Mouse (Mus musculus): ENCODE measurements around the gene Slc25a27. TPM values are rescaled to one million over a fixed set of nuclear protein-coding genes. Genes with fewer than 3 reads are reported as not detected.

Slc25a27 gene
- polyA plus RNA-seq, 1 experiment from 2014 or later, result 5.9 TPM

GRCm38 (mm10) chr17:43644375-43644774 is 22.6 kb downstream of the Slc25a27 start:
- Histone ChIP-seq H3K36me3 (ENCODE audit: control insufficient read depth, insufficient read depth, low read length) (no peaks in the 10 kb centered on the region), H3K9me3 (ENCODE audit: control insufficient read depth, low read length) (no peaks in the 10 kb centered on the region), H3K4me2 (replicated peaks; ENCODE audit: low read depth) (no peak overlapping the region), H3K4me1 (replicated peaks; ENCODE audit: control insufficient read depth, insufficient read depth) (no peaks in the 10 kb centered on the region), H3K27me3 (ENCODE audit: control insufficient read depth, insufficient read depth, low read length) (no peaks in the 10 kb centered on the region), H3K4me3 (ENCODE audit: low read depth, low read length) (no peak overlapping the region), H3K27ac (replicated peaks) (no peak overlapping the region), H3K9ac (ENCODE audit: low read length) (no peak overlapping the region)
- DNase-seq (ENCODE audit: low spot score) (no peak), ATAC-seq (ENCODE audit: low FRiP score, low TSS enrichment) (no peak)
- TF ChIP-seq CTCF (IDR thresholded peaks at IDR 0.05; ENCODE audit: low read depth) (no peak), EP300 (optimal IDR thresholded peaks at IDR 0.05) (no peak)
- 44% methylated on average over 7 of the region's 7 CpGs for WGBS

GRCm38 (mm10) chr17:43643191-43643590 is 23.8 kb downstream of the Slc25a27 start:
- no peaks in the 10 kb centered on the region for H3K9me3 ChIP-seq (ENCODE audit: control insufficient read depth, low read length)
- H3K36me3 ChIP-seq (ENCODE audit: control insufficient read depth, insufficient read depth, low read length), result no peaks in the 10 kb centered on the region
- no peak overlapping the region for H3K4me3 ChIP-seq (ENCODE audit: low read depth, low read length)
- no peak overlapping the region for H3K9ac ChIP-seq (ENCODE audit: low read length)
- ATAC-seq (ENCODE audit: low FRiP score, low TSS enrichment) (no peak), DNase-seq (ENCODE audit: low spot score) (no peak)
- no peaks in the 10 kb centered on the region for H3K27me3 ChIP-seq (ENCODE audit: control insufficient read depth, insufficient read depth, low read length)
- 77% methylated on average over 7 of the region's 7 CpGs for WGBS
- no peak overlapping the region for H3K4me2 ChIP-seq (replicated peaks; ENCODE audit: low read depth)
- no peaks in the 10 kb centered on the region for H3K4me1 ChIP-seq (replicated peaks; ENCODE audit: control insufficient read depth, insufficient read depth)
- no peak for TF ChIP-seq EP300 (optimal IDR thresholded peaks at IDR 0.05)
- no peak for TF ChIP-seq CTCF (IDR thresholded peaks at IDR 0.05; ENCODE audit: low read depth)
- H3K27ac ChIP-seq (replicated peaks), result no peak overlapping the region

DNA sequence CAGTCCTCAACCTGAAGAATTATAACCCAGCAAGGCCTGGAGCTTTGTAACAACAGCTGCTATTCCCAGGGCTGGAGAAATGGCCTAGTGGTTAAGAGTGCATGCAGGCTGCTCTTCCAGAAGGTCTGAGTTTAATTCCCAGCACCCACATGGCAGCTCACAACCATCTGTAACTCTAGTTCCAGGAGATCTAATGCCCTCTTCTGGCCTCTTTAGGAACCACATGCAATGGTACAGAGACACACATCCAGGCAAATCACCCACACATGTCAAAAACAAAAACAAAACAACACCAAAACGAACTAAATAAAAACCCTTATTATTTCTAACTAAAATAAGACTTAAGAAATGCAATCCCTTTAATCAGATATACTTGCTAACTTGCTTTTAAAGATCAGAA is 26.2 kb downstream of the Slc25a27 start:
- Histone ChIP-seq H3K4me1 (replicated peaks; ENCODE audit: control insufficient read depth, insufficient read depth) (no peaks in the 10 kb centered on the region), H3K9me3 (ENCODE audit: control insufficient read depth, low read length) (no peaks in the 10 kb centered on the region), H3K36me3 (ENCODE audit: control insufficient read depth, insufficient read depth, low read length) (no peaks in the 10 kb centered on the region), H3K27me3 (ENCODE audit: control insufficient read depth, insufficient read depth, low read length) (no peaks in the 10 kb centered on the region), H3K4me3 (ENCODE audit: low read depth, low read length) (no peak overlapping the region), H3K9ac (ENCODE audit: low read length) (no peak overlapping the region), H3K27ac (replicated peaks) (no peak overlapping the region), H3K4me2 (replicated peaks; ENCODE audit: low read depth) (no peak overlapping the region)
- DNase-seq (ENCODE audit: low spot score), result no peak
- 81% methylated on average over 1 of the region's 1 CpGs for WGBS
- TF ChIP-seq EP300 (optimal IDR thresholded peaks at IDR 0.05) (no peak), CTCF (IDR thresholded peaks at IDR 0.05; ENCODE audit: low read depth) (peak; percentile 20; the same call in 1 of the 2 replicates)
- ATAC-seq (ENCODE audit: low FRiP score, low TSS enrichment), result no peak

GRCm38 (mm10) chr17:43637146-43637545 is 29.9 kb downstream of the Slc25a27 start:
- no peak for ATAC-seq (ENCODE audit: low FRiP score, low TSS enrichment)

DNA sequence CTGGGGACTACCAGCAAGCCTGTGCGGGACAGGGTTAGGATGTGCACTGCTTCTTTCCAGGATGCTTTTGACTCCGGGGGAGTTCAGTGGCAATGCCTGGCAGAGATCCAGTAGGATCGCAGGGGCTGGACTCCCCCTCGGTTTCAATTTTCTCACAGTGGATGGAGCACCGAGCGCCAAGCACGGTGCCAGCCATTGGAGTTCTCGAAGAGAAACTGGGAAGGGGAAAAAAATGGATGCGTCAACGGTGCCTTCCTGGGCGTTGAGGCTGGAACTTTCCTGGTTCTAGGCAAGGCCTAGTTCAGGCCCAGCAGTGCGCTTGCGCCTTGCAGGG is 36.6 kb downstream of the Slc25a27 start:
- H3K9ac ChIP-seq (ENCODE audit: low read length), result no peak overlapping the region
- no peaks in the 10 kb centered on the region for H3K9me3 ChIP-seq (ENCODE audit: control insufficient read depth, low read length)
- H3K27me3 ChIP-seq (ENCODE audit: control insufficient read depth, insufficient read depth, low read length), result peaks cover 7% of the 10 kb centered on the region
- DNase-seq (ENCODE audit: low spot score), result no peak
- no peaks in the 10 kb centered on the region for H3K36me3 ChIP-seq (ENCODE audit: control insufficient read depth, insufficient read depth, low read length)
- TF ChIP-seq EP300 (optimal IDR thresholded peaks at IDR 0.05), result no peak
- TF ChIP-seq CTCF (IDR thresholded peaks at IDR 0.05; ENCODE audit: low read depth), result no peak
- no peak overlapping the region for H3K27ac ChIP-seq (replicated peaks)
- H3K4me1 ChIP-seq (replicated peaks; ENCODE audit: control insufficient read depth, insufficient read depth), result peaks cover 4% of the 10 kb centered on the region
- H3K4me2 ChIP-seq (replicated peaks; ENCODE audit: low read depth), result peak overlapping the region; percentile 52
- no peak for ATAC-seq (ENCODE audit: low FRiP score, low TSS enrichment)
- H3K4me3 ChIP-seq (ENCODE audit: low read depth, low read length), result no peak overlapping the region
- WGBS, result 57% methylated on average over 13 of the region's 13 CpGs

More at GRCm38 (mm10) chr17:43637146-43637545, 29.9 kb downstream of the Slc25a27 start:
- Histone ChIP-seq H3K4me2 (replicated peaks; ENCODE audit: low read depth) (no peak overlapping the region), H3K4me1 (replicated peaks; ENCODE audit: control insufficient read depth, insufficient read depth) (no peaks in the 10 kb centered on the region), H3K4me3 (ENCODE audit: low read depth, low read length) (no peak overlapping the region), H3K9me3 (ENCODE audit: control insufficient read depth, low read length) (no peaks in the 10 kb centered on the region), H3K9ac (ENCODE audit: low read length) (no peak overlapping the region), H3K36me3 (ENCODE audit: control insufficient read depth, insufficient read depth, low read length) (no peaks in the 10 kb centered on the region), H3K27me3 (ENCODE audit: control insufficient read depth, insufficient read depth, low read length) (no peaks in the 10 kb centered on the region), H3K27ac (replicated peaks) (no peak overlapping the region)
- no peak for DNase-seq (ENCODE audit: low spot score)
- TF ChIP-seq EP300 (optimal IDR thresholded peaks at IDR 0.05) (no peak), CTCF (IDR thresholded peaks at IDR 0.05; ENCODE audit: low read depth) (no peak)
- 92% methylated on average over 4 of the region's 4 CpGs for WGBS

GRCm38 (mm10) chr17:43629496-43630426 is 37.3 kb downstream of the Slc25a27 start, which contains the start of gene Tdrd6:
TSS of gene Tdrd6 (minus strand) at chr17:43630299.
- peak within 1 kb of the TSS; percentile 52 for H3K4me2 ChIP-seq (replicated peaks; ENCODE audit: low read depth)
- H3K27ac ChIP-seq (replicated peaks), result no peak within 1 kb of the TSS
- 0 out of 2 replicates have a peak within 1 kb of the TSS, but pooled peaks have one; percentile 2 for H3K9ac ChIP-seq (ENCODE audit: low read length)
- ATAC-seq (ENCODE audit: low FRiP score, low TSS enrichment), result peak; percentile 68
- no peaks in the 10 kb centered on the region for H3K9me3 ChIP-seq (ENCODE audit: control insufficient read depth, low read length)
- WGBS, result 4% methylated on average over 68 of the region's 83 CpGs
- TF ChIP-seq CTCF (IDR thresholded peaks at IDR 0.05; ENCODE audit: low read depth), result no peak
- no peak for TF ChIP-seq EP300 (optimal IDR thresholded peaks at IDR 0.05)
- H3K4me3 ChIP-seq (ENCODE audit: low read depth, low read length), result peak within 1 kb of the TSS; percentile 32
- no peaks in the 10 kb centered on the region for H3K36me3 ChIP-seq (ENCODE audit: control insufficient read depth, insufficient read depth, low read length)
- H3K4me1 ChIP-seq (replicated peaks; ENCODE audit: control insufficient read depth, insufficient read depth), result peaks cover 4% of the 10 kb centered on the region
- DNase-seq (ENCODE audit: low spot score), result peak; percentile 44
- peaks cover 7% of the 10 kb centered on the region for H3K27me3 ChIP-seq (ENCODE audit: control insufficient read depth, insufficient read depth, low read length)

Data from stomach, postnatal 0 days (tissue).